Mouse (Mus musculus) heart, adult 2 months (tissue): ENCODE data around the gene Trim5.

ENCODE experiments used
- CTCF ChIP-seq: fragments of 200-600 bp; IDR thresholded peaks from 2 replicates; pipeline ENCODE4 v1.8.1; 2022; ENCODE audit warnings: antibody characterized with exemption, mild to moderate bottlenecking, moderate library complexity
- POLR2A ChIP-seq: fragments of 200-500 bp; IDR thresholded peaks from 2 replicates; pipeline ENCODE4 v1.6.1; 2011; ENCODE audit warnings: mild to moderate bottlenecking, low read depth, low read length, control low read depth; ENCODE audit not compliant: insufficient read depth

- TF ChIP-seq CTCF (no peak), POLR2A (no peak)
Measured at GRCm38 (mm10) chr7:104240857-104241256, 47.0 kb downstream of the Trim5 start.
